Mouse (Mus musculus) olfactory bulb, adult 2 months (tissue): Measurements from ENCODE around the gene Gm42957. TPM values are rescaled to one million over a fixed set of nuclear protein-coding genes. Genes with fewer than 3 reads are reported as not detected.

Experiments
- H3K27ac ChIP-seq: fragments of 200-500 bp; 2 replicates; pipeline ENCODE4 v1.5.1; 2012; ENCODE audit warnings: low read depth, low read length; ENCODE audit not compliant: insufficient read depth
- H3K4me1 ChIP-seq: fragments of 200-500 bp; 2 replicates; pipeline ENCODE4 v1.6.1; 2012; ENCODE audit warnings: low read length; ENCODE audit not compliant: control insufficient read depth, insufficient read depth
- H3K4me3 ChIP-seq: fragments of 200-500 bp; 2 replicates; pipeline ENCODE4 v1.5.1; 2012; ENCODE audit warnings: mild to moderate bottlenecking, low read depth, low read length, moderate library complexity; ENCODE audit not compliant: insufficient read depth
- CTCF ChIP-seq: fragments of 200-500 bp; IDR thresholded peaks from 2 replicates; pipeline ENCODE4 v1.5.1; 2012; ENCODE audit warnings: low read depth, mild to moderate bottlenecking, low read length, moderate library complexity; ENCODE audit not compliant: insufficient read depth
- POLR2A ChIP-seq: fragments of 200-500 bp; IDR thresholded peaks from 2 replicates; pipeline ENCODE4 v1.6.1; 2012; ENCODE audit warnings: mild to moderate bottlenecking, low read depth, low read length, moderate library complexity; ENCODE audit not compliant: insufficient read depth
- WGBS: fragments of 180-500 bp; shearing (Covaris S2); methylation state at CpG from one replicate; pipeline ENCODE4 v1.1.7; 2018; 5-methylcytosine and 5-hydroxymethylcytosine counted together
- polyA plus RNA-seq: library from polyadenylated mRNA; stranded (reverse); fragments of >200 nt; gene quantifications from 2 replicates; pipeline ENCODE4 v1.2.4, GENCODE M21; 2012; ENCODE audit warnings: low replicate concordance; ENCODE audit not compliant: missing spikeins, insufficient read depth, insufficient read length

Gm42957 gene
- polyA plus RNA-seq, 1 experiment: not detected

DNA sequence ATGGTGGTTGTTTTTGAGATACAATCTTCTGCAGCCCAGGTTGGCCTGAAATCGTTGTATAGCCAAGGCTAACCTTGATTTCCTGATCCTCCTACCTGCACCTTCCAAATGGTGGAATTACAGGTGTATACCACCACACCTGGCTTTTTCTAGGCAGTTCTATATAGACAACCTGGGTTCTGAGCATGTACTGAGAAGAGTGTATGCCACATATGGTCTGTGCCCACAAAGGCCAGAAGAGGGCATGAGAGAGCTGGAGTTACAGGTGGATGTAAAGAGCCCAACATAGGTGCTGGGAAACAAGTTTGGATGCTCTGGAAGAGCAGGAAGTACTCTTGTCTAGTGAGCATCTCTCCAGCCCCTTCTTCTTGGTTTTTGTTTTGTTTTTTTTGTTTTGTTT is 32.0 kb downstream of the Gm42957 start:
- Histone ChIP-seq H3K27ac (no peak overlapping the region), H3K4me1 (peaks cover 6% of the 10 kb centered on the region), H3K4me3 (no peak overlapping the region)
- TF ChIP-seq CTCF (no peak), POLR2A (no peak)
- 49% methylated on average over 1 of the region's 1 CpGs for WGBS

DNA sequence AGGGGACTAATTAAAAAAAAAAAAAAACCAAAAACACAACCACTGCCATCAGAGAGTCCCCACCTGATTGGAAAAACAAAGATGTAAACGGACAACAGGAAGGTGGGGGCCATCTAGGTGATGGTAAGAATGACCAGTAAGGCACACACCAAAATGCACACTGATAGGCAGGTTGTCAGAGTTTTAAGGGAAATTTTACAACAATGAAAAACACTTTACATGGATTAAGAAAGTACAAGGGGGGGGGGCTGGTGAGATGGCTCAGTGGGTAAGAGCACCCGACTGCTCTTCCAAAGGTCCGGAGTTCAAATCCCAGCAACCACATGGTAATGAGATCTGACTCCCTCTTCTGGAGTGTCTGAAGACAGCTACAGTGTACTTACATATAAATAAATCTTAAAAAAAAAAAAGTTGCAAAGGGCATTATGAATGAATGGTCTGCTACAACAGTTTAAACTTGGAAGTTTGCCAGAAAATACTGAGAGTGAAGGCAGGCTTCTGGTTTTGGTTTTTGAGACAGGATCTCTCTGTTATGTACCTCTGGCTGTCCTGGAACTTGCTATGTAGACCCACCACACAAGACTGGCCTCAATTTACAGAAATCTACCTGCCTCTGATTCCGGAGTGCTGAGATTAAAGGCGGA is 33.3 kb downstream of the Gm42957 start:
- no peak overlapping the region for H3K27ac ChIP-seq
- WGBS: 95% methylated on average over 5 of the region's 5 CpGs
- TF ChIP-seq POLR2A (no peak), CTCF (no peak)
- H3K4me3 ChIP-seq: no peak overlapping the region
- peaks cover under 1% of the 10 kb centered on the region; the same call in 1 of the 2 replicates for H3K4me1 ChIP-seq

DNA sequence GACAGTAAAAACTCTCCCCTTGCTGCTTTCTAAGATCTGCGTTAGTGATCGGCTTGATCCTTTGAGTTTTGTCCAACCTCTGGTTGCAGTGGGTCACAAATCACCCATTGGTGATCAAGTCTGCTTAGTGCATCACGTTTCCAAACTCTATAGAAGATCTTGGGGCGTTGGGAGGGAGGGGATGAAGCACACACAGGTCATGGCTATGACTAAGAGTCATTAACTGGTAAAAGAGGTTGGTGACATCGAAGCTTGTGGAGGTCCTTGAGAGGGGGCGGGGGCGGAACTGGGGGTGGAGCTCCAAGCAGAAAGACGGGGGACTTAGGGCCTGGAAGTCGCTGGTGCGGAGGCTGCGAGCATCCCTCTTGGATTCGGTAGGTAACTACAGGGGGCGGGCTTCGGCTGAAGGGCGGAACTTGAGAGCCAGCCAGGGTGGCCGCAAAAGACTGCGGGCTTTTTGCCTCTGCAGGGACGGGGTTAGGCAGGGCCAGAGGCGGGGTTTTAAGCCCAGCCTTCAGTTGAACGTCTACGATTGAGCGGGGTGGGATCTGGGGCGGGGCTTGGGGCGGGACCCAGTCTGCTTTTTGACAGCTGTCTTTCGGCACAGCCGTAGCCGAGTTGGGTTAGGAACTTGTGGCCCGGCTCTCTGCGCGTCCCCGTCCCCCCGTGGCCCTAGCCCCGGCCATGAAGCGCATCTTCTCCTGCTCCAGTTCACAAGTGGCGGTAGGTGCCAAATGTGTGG is 34.6 kb downstream of the Gm42957 start, which contains the start of gene Ankrd35:
Gene Ankrd35, plus strand, starts transcription at position 405 of the 742 bp plus-strand sequence.
- TF ChIP-seq POLR2A: no peak
- TF ChIP-seq CTCF: no peak
- H3K4me1 ChIP-seq: no peaks in the 10 kb centered on the region
- H3K4me3 ChIP-seq: peak within 1 kb of the TSS; percentile 67
- H3K27ac ChIP-seq: no peak within 1 kb of the TSS
- WGBS: 4% methylated on average over 35 of the region's 35 CpGs

DNA sequence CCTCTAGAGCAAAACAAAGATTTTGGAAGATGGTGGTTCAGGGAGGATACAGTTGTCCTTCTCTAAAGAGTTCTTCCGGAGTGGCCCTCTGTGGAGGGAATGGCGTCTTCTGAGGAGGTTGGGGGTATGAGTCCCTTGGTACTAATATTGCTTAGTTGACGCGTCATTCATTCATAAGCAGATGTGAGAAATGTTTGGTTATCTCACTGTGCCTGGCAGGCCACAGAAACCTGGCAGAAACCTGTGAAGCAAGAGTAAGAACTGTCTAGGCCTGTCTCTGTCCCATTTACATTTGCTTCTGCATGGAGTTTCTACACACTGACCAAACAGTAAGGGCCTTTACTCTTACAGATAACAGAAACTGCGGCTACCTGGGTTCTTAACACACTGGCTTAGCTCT is 36.2 kb downstream of the Gm42957 start:
- Histone ChIP-seq H3K4me3 (no peak overlapping the region), H3K27ac (no peak overlapping the region), H3K4me1 (no peaks in the 10 kb centered on the region)
- 97% methylated on average over 5 of the region's 5 CpGs for WGBS
- TF ChIP-seq POLR2A: no peak
- no peak for TF ChIP-seq CTCF

DNA sequence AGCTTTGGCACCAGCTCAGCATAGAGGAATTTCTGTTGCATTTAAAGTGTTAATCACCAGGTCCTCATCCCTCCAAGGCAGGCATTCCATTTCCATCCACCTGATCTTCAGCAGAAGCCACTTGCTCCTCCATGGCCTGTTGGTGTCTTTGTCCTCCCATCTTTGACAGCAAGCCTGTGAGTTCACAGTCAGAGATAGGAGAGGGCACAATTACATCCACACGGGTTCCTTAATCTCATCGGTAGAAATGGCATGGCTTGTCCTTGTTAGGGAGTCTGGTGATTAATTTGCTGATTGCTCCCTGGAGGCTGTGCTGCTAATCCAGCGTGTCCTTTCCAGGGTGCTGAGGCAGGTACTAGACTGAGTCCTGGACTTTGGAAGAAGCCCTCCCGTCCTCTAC is 38.2 kb downstream of the Gm42957 start:
- Histone ChIP-seq H3K27ac (no peak overlapping the region), H3K4me3 (no peak overlapping the region), H3K4me1 (0 out of 2 replicates have a peak, but pooled peaks cover 2% of the 10 kb centered on the region)
- WGBS: 82% methylated on average over 4 of the region's 4 CpGs
- no peak for TF ChIP-seq CTCF
- no peak for TF ChIP-seq POLR2A

DNA sequence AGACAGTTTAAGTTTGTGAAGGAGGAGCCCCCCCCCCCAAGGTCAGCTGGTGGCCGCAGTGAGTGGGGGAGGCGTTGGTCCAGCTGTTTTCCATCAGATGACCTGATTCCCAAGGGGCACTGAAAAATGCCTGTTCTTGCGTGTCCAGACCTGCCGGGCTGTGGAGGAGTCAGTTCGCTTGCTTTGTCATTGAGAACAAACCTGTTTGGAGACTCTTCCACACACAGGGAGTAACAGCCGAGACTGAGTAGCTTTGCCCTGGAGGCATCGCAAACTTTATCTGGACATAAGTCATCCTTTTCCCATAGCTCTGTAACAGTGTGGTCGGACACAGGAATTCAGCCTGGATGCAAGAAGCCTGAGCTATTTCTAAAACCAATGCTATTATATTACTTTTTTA is 39.2 kb downstream of the Gm42957 start:
- Histone ChIP-seq H3K27ac (no peak overlapping the region), H3K4me1 (peaks cover 7% of the 10 kb centered on the region), H3K4me3 (no peak overlapping the region)
- WGBS: 85% methylated on average over 8 of the region's 8 CpGs
- TF ChIP-seq POLR2A (no peak), CTCF (no peak)

DNA sequence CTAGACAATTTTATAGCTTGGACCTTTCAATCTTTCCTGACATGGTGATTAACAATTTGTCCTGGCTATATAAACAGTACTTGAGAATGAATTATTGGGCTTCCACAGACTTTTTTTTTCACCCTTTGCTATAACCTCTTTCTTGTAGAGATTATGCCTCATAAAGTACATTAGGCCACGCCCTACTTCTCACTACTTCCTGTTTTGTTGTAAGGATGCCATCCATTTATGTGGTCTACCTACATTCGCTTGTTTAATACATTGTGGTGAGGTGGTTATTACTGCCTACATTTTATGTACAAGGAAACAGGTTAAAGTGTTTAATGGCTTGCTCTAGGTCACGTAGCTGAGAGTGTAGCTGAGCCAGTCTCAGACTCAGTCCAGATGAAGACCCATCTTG is 39.9 kb downstream of the Gm42957 start:
- Histone ChIP-seq H3K4me1 (peaks cover 10% of the 10 kb centered on the region), H3K4me3 (no peak overlapping the region), H3K27ac (no peak overlapping the region)
- TF ChIP-seq CTCF (no peak), POLR2A (no peak)
- 87% methylated on average over 3 of the region's 3 CpGs for WGBS

DNA sequence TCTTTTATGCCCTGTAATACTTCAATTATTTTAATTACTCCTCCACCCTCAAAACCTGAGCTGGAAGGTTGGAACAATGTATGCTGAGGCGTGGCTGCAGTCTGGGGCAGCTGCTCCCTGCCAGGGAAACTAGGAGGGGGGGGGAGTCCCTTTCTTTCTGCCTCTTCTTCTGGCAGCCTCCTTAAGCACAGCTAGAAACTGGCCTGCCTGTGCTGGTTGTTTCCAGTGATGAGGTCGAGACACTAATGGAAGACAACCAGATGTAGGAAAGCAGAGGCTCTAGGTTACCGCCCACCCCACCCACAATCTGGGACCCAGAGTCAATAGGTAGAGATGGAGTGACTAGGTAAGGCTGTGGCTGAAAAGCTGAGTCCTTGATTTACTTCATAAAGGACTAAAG is 40.4 kb downstream of the Gm42957 start:
- Histone ChIP-seq H3K27ac (no peak overlapping the region), H3K4me3 (no peak overlapping the region), H3K4me1 (peaks cover 15% of the 10 kb centered on the region)
- no peak for TF ChIP-seq POLR2A
- no peak for TF ChIP-seq CTCF
- 37% methylated on average over 3 of the region's 3 CpGs for WGBS

DNA sequence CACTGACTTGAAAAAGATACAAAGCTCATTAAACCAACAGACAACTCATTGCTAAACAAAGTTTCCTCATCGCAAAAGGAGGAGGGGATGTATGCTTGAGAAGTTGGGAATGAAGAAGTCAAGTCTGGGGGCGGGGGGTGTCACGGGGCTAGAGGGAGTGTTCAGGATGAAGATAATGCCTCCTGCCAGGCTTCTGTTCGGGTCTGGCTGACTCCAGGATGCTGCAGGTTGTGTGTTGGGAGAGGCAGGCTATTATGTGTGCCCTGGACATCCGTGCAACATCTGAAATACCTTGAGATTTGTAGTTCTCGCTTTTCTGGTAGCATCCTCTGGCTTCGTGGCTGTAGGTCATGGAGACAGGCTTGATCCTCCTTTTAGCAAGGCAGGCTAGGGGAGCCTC is 43.2 kb downstream of the Gm42957 start:
- 74% methylated on average over 7 of the region's 7 CpGs for WGBS
- H3K4me1 ChIP-seq: peaks cover 16% of the 10 kb centered on the region
- no peak overlapping the region for H3K27ac ChIP-seq
- TF ChIP-seq CTCF (no peak), POLR2A (no peak)
- H3K4me3 ChIP-seq: no peak overlapping the region
